Mouse (Mus musculus) stomach, postnatal 0 days (tissue): ENCODE measurements around the gene Slc6a4. TPM values are rescaled to one million over a fixed set of nuclear protein-coding genes. Genes with fewer than 3 reads are reported as not detected.

Experiments used
- ATAC-seq: fragments of 200-750 bp; cut with Nextera tagmentation; 2 replicates; pipeline ENCODE4 v1.8.0; 2017; ENCODE audit not compliant: low FRiP score, low TSS enrichment
- DNase-seq: peaks from one replicate; pipeline ENCODE4 v3.0.0-alpha.2; 2016; ENCODE audit warnings: low spot score
- H3K27ac ChIP-seq: fragments of 300-500 bp; sonication (generic); replicated peaks from 2 replicates; pipeline ENCODE4 v1.5.1; 2014; ENCODE audit warnings: mild to moderate bottlenecking, control low read depth
- H3K27me3 ChIP-seq: fragments of 300-500 bp; sonication (generic); 2 replicates; pipeline ENCODE4 v1.6.1; 2014; ENCODE audit warnings: low read length; ENCODE audit not compliant: control insufficient read depth, insufficient read depth
- H3K36me3 ChIP-seq: fragments of 300-500 bp; sonication (generic); 2 replicates; pipeline ENCODE4 v1.6.1; 2014; ENCODE audit warnings: low read length, mixed read lengths; ENCODE audit not compliant: control insufficient read depth, insufficient read depth
- H3K4me1 ChIP-seq: fragments of 300-500 bp; sonication (generic); replicated peaks from 2 replicates; pipeline ENCODE4 v1.6.1; 2014; ENCODE audit warnings: antibody characterized with exemption; ENCODE audit not compliant: control insufficient read depth, insufficient read depth
- H3K4me2 ChIP-seq: fragments of 300-500 bp; sonication (generic); replicated peaks from 2 replicates; pipeline ENCODE4 v1.6.1; 2014; ENCODE audit warnings: low read depth, mild to moderate bottlenecking, control low read depth, moderate library complexity
- H3K4me3 ChIP-seq: fragments of 300-500 bp; sonication (generic); 2 replicates; pipeline ENCODE4 v1.5.1; 2014; ENCODE audit warnings: low read depth, low read length, control low read depth
- H3K9ac ChIP-seq: fragments of 300-500 bp; sonication (generic); 2 replicates; pipeline ENCODE4 v1.6.1; 2014; ENCODE audit warnings: mild to moderate bottlenecking, low read length, control low read depth, mixed read lengths
- H3K9me3 ChIP-seq: fragments of 300-500 bp; sonication (generic); 2 replicates; pipeline ENCODE4 v1.6.1; 2016; ENCODE audit warnings: low read length; ENCODE audit not compliant: control insufficient read depth
- CTCF ChIP-seq: IDR thresholded peaks from 2 replicates; pipeline ENCODE4 v1.5.1; 2016; ENCODE audit warnings: antibody characterized with exemption, low read depth, mild to moderate bottlenecking, moderate library complexity
- EP300 ChIP-seq: optimal IDR thresholded peaks from 2 replicates; pipeline ENCODE3; 2016; ENCODE audit warnings: antibody characterized with exemption
- WGBS: fragments of 180-500 bp; shearing (Covaris S2); extraction: QIAGEN DNeasy Blood & Tissue Kit; methylation state at CpG from one replicate; pipeline ENCODE4 v1.1.7; 2014; 5-methylcytosine and 5-hydroxymethylcytosine counted together
- microRNA counts: library from miRNA; unstranded; fragments of <30 nt; microRNA quantifications from one replicate; lab custom pipeline; 2015
- microRNA-seq: library from miRNA; unstranded; fragments of <30 nt; microRNA quantifications from one replicate; pipeline ENCODE4, GENCODE M21; 2016
- polyA plus RNA-seq: library from polyadenylated mRNA; unstranded; fragments of >200 nt; fragmentation: Nextera tagmentation; extraction: Ambion mirVana; gene quantifications from 2 replicates; pipeline ENCODE4 v1.2.1, GENCODE M21; 2015

Gene Slc6a4
- polyA plus RNA-seq, 1 experiment from 2014 or later: 0.30 TPM

DNA sequence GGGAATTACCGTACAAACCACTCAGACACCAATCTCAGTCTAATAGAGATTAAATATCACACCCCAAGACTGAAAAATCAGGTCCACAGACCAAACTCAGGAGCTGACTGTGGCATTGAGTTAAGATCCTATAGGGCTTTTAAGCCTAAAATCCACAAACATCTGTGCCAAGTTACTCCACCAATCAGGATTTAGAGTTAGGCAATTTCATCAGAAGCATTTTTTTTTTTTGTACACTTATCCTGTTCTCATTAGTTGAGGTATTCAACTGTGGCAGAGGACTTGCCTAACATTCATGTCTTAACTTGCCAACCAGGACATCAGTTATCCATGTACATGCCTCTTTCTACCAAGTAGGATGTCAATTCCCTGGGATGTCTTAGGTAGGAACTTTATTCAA, 81.0 kb downstream of the Slc6a4 start:
- Histone ChIP-seq H3K9me3 (no peaks in the 10 kb centered on the region), H3K27me3 (no peaks in the 10 kb centered on the region), H3K4me3 (no peak overlapping the region), H3K9ac (no peak overlapping the region), H3K4me1 (no peaks in the 10 kb centered on the region), H3K36me3 (no peaks in the 10 kb centered on the region; the same call in 1 of the 2 replicates), H3K27ac (no peak overlapping the region), H3K4me2 (no peak overlapping the region)
- TF ChIP-seq CTCF (no peak), EP300 (no peak)
- no peak for DNase-seq
- 77% methylated on average over 1 of the region's 1 CpGs for WGBS
- no peak for ATAC-seq

MicroRNAs within 50 kb of the gene (microRNA counts, 519-probe panel; counts per million panel counts)
- microRNA mmu-miR-423-3p (lab: Ali Mortazavi, UCI): 4,259 counts per million, percentile 36 among the panel's probes with 10 or more counts
- microRNA mmu-miR-423-5p (lab: Ali Mortazavi, UCI): 4,130 counts per million, percentile 32 among the panel's probes with 10 or more counts

Small RNAs within 50 kb of the gene (microRNA-seq; reads per million reads assigned to microRNA genes)
- 2,757 reads per million, percentile 84 among the genes with 10 or more reads in this experiment for gene Mir423

Other genes starting within 250 kb of the Slc6a4 start
- 15.8 and 17.7 TPM in 2 replicates for gene Gosr1, start 235.0 kb upstream of the Slc6a4 start, polyA plus RNA-seq
- 15.9 and 16.1 TPM in 2 replicates for gene Cpd, start 151.6 kb upstream of the Slc6a4 start, polyA plus RNA-seq
- 1.7 and 1.9 TPM in 2 replicates for gene Tmigd1, start 96.4 kb upstream of the Slc6a4 start, polyA plus RNA-seq
- gene Blmh, start 73.8 kb upstream of the Slc6a4 start, polyA plus RNA-seq: 118 TPM in 2 replicates
- gene Nsrp1, start 79.8 kb downstream of the Slc6a4 start, polyA plus RNA-seq: 38.5 and 45.1 TPM in 2 replicates
- 0.12 and 0.15 TPM in 2 replicates for gene Efcab5, start 190.4 kb downstream of the Slc6a4 start, polyA plus RNA-seq
- gene Ssh2, start 217.7 kb downstream of the Slc6a4 start, polyA plus RNA-seq: 3.0 and 3.5 TPM in 2 replicates